Mouse (Mus musculus): ENCODE measurements around the gene Spag17.

The Spag17 gene

GRCm38 (mm10) chr3:99965863-99966262, 80.7 kb downstream of the Spag17 start:
- no peak for DNase-seq (ENCODE audit: low spot score)

GRCm38 (mm10) chr3:99966285-99966684, 81.1 kb downstream of the Spag17 start:
- no peak for DNase-seq (ENCODE audit: low spot score)

GRCm38 (mm10) chr3:99970766-99971165, 85.6 kb downstream of the Spag17 start:
- no peak for DNase-seq (ENCODE audit: low spot score)

- DNase-seq (ENCODE audit: low spot score), result peak; percentile 1
Observed at GRCm38 (mm10) chr3:99981046-99981445, 95.8 kb downstream of the Spag17 start.

- no peak for DNase-seq (ENCODE audit: low spot score)
Observed at GRCm38 (mm10) chr3:100004676-100005075, 119.5 kb downstream of the Spag17 start.

- no peak for DNase-seq (ENCODE audit: low spot score)
Observed at GRCm38 (mm10) chr3:100009807-100010206, 124.6 kb downstream of the Spag17 start.

GRCm38 (mm10) chr3:100014110-100014509, 128.9 kb downstream of the Spag17 start:
- no peak for DNase-seq (ENCODE audit: low spot score)

- no peak for DNase-seq (ENCODE audit: low spot score)
Observed at GRCm38 (mm10) chr3:100031291-100031690, 146.1 kb downstream of the Spag17 start.

- no peak for DNase-seq (ENCODE audit: low spot score)
Observed at GRCm38 (mm10) chr3:100032969-100033368, 147.8 kb downstream of the Spag17 start.

- no peak for DNase-seq (ENCODE audit: low spot score)
Observed at GRCm38 (mm10) chr3:100034366-100034956, 149.3 kb downstream of the Spag17 start.

- DNase-seq (ENCODE audit: low spot score), result no peak
Observed at GRCm38 (mm10) chr3:100035097-100035496, 149.9 kb downstream of the Spag17 start.

GRCm38 (mm10) chr3:100036846-100037245, 151.6 kb downstream of the Spag17 start:
- no peak for DNase-seq (ENCODE audit: low spot score)

- DNase-seq (ENCODE audit: low spot score), result no peak
Observed at GRCm38 (mm10) chr3:100074406-100074805, 189.2 kb downstream of the Spag17 start.

GRCm38 (mm10) chr3:100102386-100103092, 217.3 kb downstream of the Spag17 start:
- no peak for DNase-seq (ENCODE audit: low spot score)

- DNase-seq (ENCODE audit: low spot score), result no peak
Observed at GRCm38 (mm10) chr3:100106736-100107135, 221.5 kb downstream of the Spag17 start.

GRCm38 (mm10) chr3:100118681-100119080, 233.5 kb downstream of the Spag17 start:
- DNase-seq (ENCODE audit: low spot score), result no peak

- no peak for DNase-seq (ENCODE audit: low spot score)
Observed at GRCm38 (mm10) chr3:100121961-100122360, 236.8 kb downstream of the Spag17 start.

- DNase-seq (ENCODE audit: low spot score), result no peak
Observed at GRCm38 (mm10) chr3:100122445-100122844, 237.2 kb downstream of the Spag17 start.

GRCm38 (mm10) chr3:100160682-100161445, 275.7 kb downstream of the Spag17 start:
- DNase-seq (ENCODE audit: low spot score), result no peak

GRCm38 (mm10) chr3:100161665-100162314, 276.6 kb downstream of the Spag17 start:
- peak; percentile 10 for DNase-seq (ENCODE audit: low spot score)

- DNase-seq (ENCODE audit: low spot score), result peak; percentile 92
Observed at GRCm38 (mm10) chr3:100162315-100163105, 277.3 kb downstream of the Spag17 start, which contains the start of the genes Gdap2 and Wdr3. Gdap2 (plus strand) TSS chr3:100162381. Wdr3 (minus strand) TSS chr3:100162407.

All from c-Kit-positive CD71-positive TER-119-positive erythroid progenitor cells, embryonic 14.5 days (primary cell).